Mouse (Mus musculus) embryonic facial prominence, embryonic 13.5 days (tissue): ENCODE results near the gene Slc24a1. TPM values are rescaled to one million over a fixed set of nuclear protein-coding genes. Genes with fewer than 3 reads are reported as not detected.

Experiments used
- ATAC-seq: fragments of 200-750 bp; cut with Nextera tagmentation; 2 replicates; pipeline ENCODE4 v1.8.0; 2017; ENCODE audit warnings: low read depth; ENCODE audit not compliant: insufficient number of reproducible peaks, insufficient read depth, low FRiP score, low TSS enrichment
- H3K27ac ChIP-seq: fragments of 300-500 bp; sonication (generic); 2 replicates; pipeline ENCODE4 v1.5.1; 2015; ENCODE audit warnings: moderate library complexity, mild to moderate bottlenecking, inconsistent platforms
- H3K27me3 ChIP-seq: fragments of 300-500 bp; sonication (generic); 2 replicates; pipeline ENCODE4 v1.6.1; 2015; ENCODE audit warnings: mild to moderate bottlenecking, inconsistent platforms
- H3K36me3 ChIP-seq: fragments of 300-500 bp; sonication (generic); 2 replicates; pipeline ENCODE4 v1.6.1; 2015; ENCODE audit warnings: mild to moderate bottlenecking, inconsistent platforms
- H3K4me1 ChIP-seq: fragments of 300-500 bp; sonication (generic); 2 replicates; pipeline ENCODE4 v1.6.1; 2015; ENCODE audit warnings: inconsistent platforms
- H3K4me2 ChIP-seq: fragments of 300-500 bp; sonication (generic); 2 replicates; pipeline ENCODE4 v1.6.1; 2015; ENCODE audit warnings: moderate library complexity, mild to moderate bottlenecking, inconsistent platforms
- H3K4me3 ChIP-seq: fragments of 300-500 bp; sonication (generic); 2 replicates; pipeline ENCODE4 v1.5.1; 2015; ENCODE audit warnings: mild to moderate bottlenecking, inconsistent platforms
- H3K9ac ChIP-seq: fragments of 300-500 bp; sonication (generic); 2 replicates; pipeline ENCODE4 v1.6.1; 2015; ENCODE audit warnings: mild to moderate bottlenecking, inconsistent platforms
- H3K9me3 ChIP-seq: fragments of 300-500 bp; sonication (generic); 2 replicates; pipeline ENCODE4 v1.6.1; 2016; ENCODE audit warnings: inconsistent platforms
- WGBS: fragments of 180-500 bp; shearing (Covaris S2); methylation state at CpG from one replicate; pipeline ENCODE4 v1.1.7; 2015; ENCODE audit warnings: mixed read lengths; 5-methylcytosine and 5-hydroxymethylcytosine counted together
- polyA plus RNA-seq: library from polyadenylated mRNA; unstranded; fragments of >200 nt; fragmentation: Nextera tagmentation; extraction: Ambion mirVana; gene quantifications from 2 replicates; pipeline ENCODE4 v1.2.1, GENCODE M21; 2015

Gene Slc24a1
- polyA plus RNA-seq, 1 experiment from 2014 or later: not detected

- H3K9ac ChIP-seq: no peak overlapping the region
- peaks cover 1% of the 10 kb centered on the region; the same call in 1 of the 2 replicates for H3K36me3 ChIP-seq
- no peak overlapping the region for H3K4me2 ChIP-seq
- no peaks in the 10 kb centered on the region for H3K9me3 ChIP-seq
- no peak for ATAC-seq
- no peak overlapping the region for H3K27ac ChIP-seq
- H3K27me3 ChIP-seq: peaks cover 16% of the 10 kb centered on the region; the same call in 1 of the 2 replicates
- no peak overlapping the region for H3K4me3 ChIP-seq
- WGBS: 84% methylated on average over 3 of the region's 3 CpGs
- H3K4me1 ChIP-seq: peaks cover 22% of the 10 kb centered on the region
These were observed 5.9 kb upstream of the Slc24a1 start for GRCm38 (mm10) chr9:64957276-64957675.

- peaks cover 26% of the 10 kb centered on the region for H3K4me1 ChIP-seq
- peak overlapping the region; percentile 18 for H3K4me3 ChIP-seq
- H3K27ac ChIP-seq: peak overlapping the region; percentile 60; the same call in 1 of the 2 replicates
- H3K9me3 ChIP-seq: no peaks in the 10 kb centered on the region
- peaks cover 24% of the 10 kb centered on the region for H3K27me3 ChIP-seq
- 0 out of 2 replicates have a peak overlapping the region, but pooled peaks have one; percentile 32 for H3K9ac ChIP-seq
- peak overlapping the region; percentile 44 for H3K4me2 ChIP-seq
- 17% methylated on average over 12 of the region's 12 CpGs for WGBS
- H3K36me3 ChIP-seq: no peaks in the 10 kb centered on the region
- no peak for ATAC-seq
These were observed 4.9 kb upstream of the Slc24a1 start for GRCm38 (mm10) chr9:64956337-64956736.

DNA sequence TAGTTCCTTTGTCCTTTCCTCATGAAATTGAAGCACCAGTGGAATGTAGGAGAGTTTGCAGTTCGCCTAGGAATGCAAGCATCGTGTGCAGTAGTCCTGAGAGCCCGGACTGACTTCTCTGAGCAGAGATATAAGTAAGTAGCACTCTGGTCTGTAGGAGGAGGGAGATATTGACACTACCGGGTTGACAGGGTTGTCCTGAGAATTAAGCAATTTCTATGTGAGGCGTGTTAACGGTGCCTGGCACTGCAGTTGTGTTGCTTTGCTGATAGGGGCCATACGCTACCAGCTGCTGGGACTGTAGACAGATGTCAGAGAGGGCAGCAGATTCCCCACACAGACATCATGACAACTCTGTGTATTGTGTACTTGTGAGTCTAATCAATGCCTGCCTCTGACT, 1.8 kb upstream of the Slc24a1 start:
- Histone ChIP-seq H3K9ac (no peak overlapping the region), H3K9me3 (no peaks in the 10 kb centered on the region), H3K4me1 (peaks cover 16% of the 10 kb centered on the region; the same call in 1 of the 2 replicates), H3K27me3 (peaks cover 47% of the 10 kb centered on the region), H3K27ac (no peak overlapping the region), H3K4me3 (no peak overlapping the region), H3K36me3 (no peaks in the 10 kb centered on the region), H3K4me2 (no peak overlapping the region)
- no peak for ATAC-seq
- WGBS: 70% methylated on average over 7 of the region's 7 CpGs

GRCm38 (mm10) chr9:64952055-64952454, 648 bp upstream of the Slc24a1 start:
- Histone ChIP-seq H3K4me1 (peaks cover 16% of the 10 kb centered on the region; the same call in 1 of the 2 replicates), H3K4me3 (no peak overlapping the region), H3K27ac (no peak overlapping the region), H3K9ac (no peak overlapping the region), H3K36me3 (no peaks in the 10 kb centered on the region), H3K9me3 (no peaks in the 10 kb centered on the region), H3K27me3 (peaks cover 53% of the 10 kb centered on the region), H3K4me2 (no peak overlapping the region)
- WGBS: 10% methylated on average over 5 of the region's 5 CpGs
- no peak for ATAC-seq

- Histone ChIP-seq H3K36me3 (no peaks in the 10 kb centered on the region), H3K9me3 (no peaks in the 10 kb centered on the region), H3K27me3 (peaks cover 65% of the 10 kb centered on the region), H3K4me3 (no peak overlapping the region), H3K9ac (no peak overlapping the region), H3K4me1 (peaks cover 14% of the 10 kb centered on the region; the same call in 1 of the 2 replicates), H3K27ac (no peak overlapping the region), H3K4me2 (no peak overlapping the region)
- WGBS: 84% methylated on average over 9 of the region's 9 CpGs
- ATAC-seq: no peak
These were observed 3.8 kb downstream of the Slc24a1 start for GRCm38 (mm10) chr9:64947483-64948095.

- Histone ChIP-seq H3K36me3 (no peaks in the 10 kb centered on the region), H3K9me3 (no peaks in the 10 kb centered on the region), H3K27ac (no peak overlapping the region), H3K27me3 (peaks cover 47% of the 10 kb centered on the region), H3K4me2 (no peak overlapping the region), H3K9ac (no peak overlapping the region), H3K4me3 (no peak overlapping the region), H3K4me1 (peaks cover 12% of the 10 kb centered on the region)
- no peak for ATAC-seq
- 27% methylated on average over 11 of the region's 11 CpGs for WGBS
These were observed 7.4 kb downstream of the Slc24a1 start for GRCm38 (mm10) chr9:64943997-64944396.

- ATAC-seq: no peak
- H3K36me3 ChIP-seq: no peaks in the 10 kb centered on the region
- no peak overlapping the region for H3K4me3 ChIP-seq
- WGBS: 81% methylated on average over 4 of the region's 4 CpGs
- H3K27me3 ChIP-seq: peaks cover 33% of the 10 kb centered on the region
- no peaks in the 10 kb centered on the region for H3K9me3 ChIP-seq
- H3K4me2 ChIP-seq: no peak overlapping the region
- no peak overlapping the region for H3K27ac ChIP-seq
- no peak overlapping the region for H3K9ac ChIP-seq
- peaks cover 12% of the 10 kb centered on the region for H3K4me1 ChIP-seq
These were observed 9.8 kb downstream of the Slc24a1 start for GRCm38 (mm10) chr9:64941650-64942049.

DNA sequence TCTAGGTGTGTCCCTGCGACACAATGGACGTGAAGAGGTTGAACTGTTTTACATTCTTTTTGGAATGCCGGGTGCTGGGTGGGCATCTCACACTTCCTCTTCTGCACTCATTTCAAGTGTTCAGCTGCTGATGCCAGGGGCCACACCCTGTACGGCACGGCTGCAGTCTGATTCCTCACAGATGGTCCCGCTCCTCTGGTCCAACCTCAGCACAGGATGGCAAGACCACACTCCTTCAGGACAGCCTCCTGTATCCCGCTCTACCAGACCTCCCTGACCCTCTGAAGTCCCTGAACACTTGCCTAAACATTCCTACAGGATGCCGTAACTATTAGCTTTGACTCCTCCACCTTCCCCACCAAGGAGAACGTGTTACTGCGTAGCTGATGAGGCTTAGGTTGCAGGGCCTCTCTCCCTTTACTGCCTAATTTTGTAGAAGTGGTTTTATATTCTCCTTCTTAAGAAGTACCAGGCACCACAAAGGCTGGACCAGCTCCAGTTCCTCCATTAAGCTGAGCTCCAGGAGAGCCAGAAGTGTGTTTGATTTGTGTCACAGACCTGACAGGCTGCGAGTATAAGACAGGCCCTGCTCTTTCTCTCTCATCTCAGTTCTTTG, 10.6 kb downstream of the Slc24a1 start:
- Histone ChIP-seq H3K4me2 (no peak overlapping the region), H3K27me3 (peaks cover 33% of the 10 kb centered on the region), H3K36me3 (no peaks in the 10 kb centered on the region), H3K9ac (no peak overlapping the region), H3K9me3 (no peaks in the 10 kb centered on the region), H3K4me1 (peaks cover 12% of the 10 kb centered on the region), H3K4me3 (no peak overlapping the region), H3K27ac (0 out of 2 replicates have a peak overlapping the region, but pooled peaks have one; percentile 1)
- ATAC-seq: no peak
- WGBS: 59% methylated on average over 11 of the region's 11 CpGs

DNA sequence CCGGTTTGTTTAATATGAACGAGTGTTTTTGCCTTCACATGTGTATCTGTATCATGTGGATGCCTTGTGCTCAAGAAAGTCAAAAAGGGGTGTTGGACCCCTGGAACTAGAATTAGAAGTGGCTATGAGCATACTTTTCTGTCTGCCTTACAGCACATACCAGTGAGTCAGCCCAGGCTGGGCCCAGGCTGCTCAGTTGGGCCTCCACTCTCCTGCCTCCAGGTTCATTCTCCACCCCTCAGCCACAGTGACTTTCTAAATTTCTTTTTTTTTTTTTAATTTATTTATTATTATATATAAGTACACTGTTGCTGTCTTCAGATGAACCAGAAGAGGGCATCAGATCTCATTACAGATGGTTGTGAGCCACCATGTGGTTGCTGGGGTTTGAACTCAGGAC, 11.6 kb downstream of the Slc24a1 start:
- H3K36me3 ChIP-seq: no peaks in the 10 kb centered on the region
- H3K4me1 ChIP-seq: peaks cover 12% of the 10 kb centered on the region
- H3K27me3 ChIP-seq: peaks cover 26% of the 10 kb centered on the region
- ATAC-seq: no peak
- H3K4me2 ChIP-seq: no peak overlapping the region
- H3K9ac ChIP-seq: no peak overlapping the region
- H3K4me3 ChIP-seq: no peak overlapping the region
- WGBS: 82% methylated on average over 2 of the region's 2 CpGs
- no peaks in the 10 kb centered on the region for H3K9me3 ChIP-seq
- no peak overlapping the region for H3K27ac ChIP-seq

DNA sequence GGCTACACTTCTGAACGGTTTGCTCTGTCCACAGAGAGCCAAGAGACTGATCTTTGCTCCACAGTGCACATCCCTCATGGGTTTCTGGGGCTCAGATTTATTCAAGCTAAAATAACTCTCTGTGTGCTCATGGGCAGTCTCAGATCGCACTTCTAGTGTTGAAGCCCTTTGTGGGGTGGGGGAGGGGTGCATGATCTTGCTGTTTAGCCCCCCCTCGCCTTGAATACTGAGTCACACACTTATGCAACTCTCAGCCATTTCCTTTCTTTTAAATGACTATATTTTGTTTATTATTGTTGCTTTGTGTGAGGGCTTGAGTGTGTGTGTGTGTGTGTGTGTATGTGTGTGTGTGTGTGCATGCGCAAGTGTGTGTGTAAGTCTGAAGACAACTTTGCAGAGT, 12.1 kb downstream of the Slc24a1 start:
- Histone ChIP-seq H3K9me3 (no peaks in the 10 kb centered on the region), H3K36me3 (no peaks in the 10 kb centered on the region), H3K4me2 (no peak overlapping the region), H3K27me3 (peaks cover 21% of the 10 kb centered on the region), H3K9ac (no peak overlapping the region), H3K4me3 (no peak overlapping the region), H3K27ac (no peak overlapping the region), H3K4me1 (peaks cover 12% of the 10 kb centered on the region)
- ATAC-seq: no peak
- WGBS: 54% methylated on average over 4 of the region's 4 CpGs

GRCm38 (mm10) chr9:64938535-64938934, 12.9 kb downstream of the Slc24a1 start:
- ATAC-seq: no peak
- Histone ChIP-seq H3K9ac (no peak overlapping the region), H3K36me3 (no peaks in the 10 kb centered on the region), H3K27me3 (peaks cover 15% of the 10 kb centered on the region), H3K27ac (no peak overlapping the region), H3K4me2 (no peak overlapping the region), H3K9me3 (no peaks in the 10 kb centered on the region), H3K4me3 (no peak overlapping the region), H3K4me1 (peaks cover 9% of the 10 kb centered on the region; the same call in 1 of the 2 replicates)
- WGBS: 84% methylated on average over 5 of the region's 5 CpGs

- 55% methylated on average over 5 of the region's 5 CpGs for WGBS
- Histone ChIP-seq H3K9ac (no peak overlapping the region), H3K4me1 (peaks cover 9% of the 10 kb centered on the region; the same call in 1 of the 2 replicates), H3K36me3 (no peaks in the 10 kb centered on the region), H3K4me3 (no peak overlapping the region), H3K27me3 (peaks cover 7% of the 10 kb centered on the region; the same call in 1 of the 2 replicates), H3K9me3 (no peaks in the 10 kb centered on the region), H3K4me2 (no peak overlapping the region), H3K27ac (no peak overlapping the region)
- ATAC-seq: no peak
These were observed 13.9 kb downstream of the Slc24a1 start for GRCm38 (mm10) chr9:64937491-64937890.
